Mouse (Mus musculus) frontal cortex, postnatal 10 days (tissue): Measurements from ENCODE around the gene Thg1l.

ENCODE experiments used
- DNase-seq, 2 experiments: peaks; one replicate each; pipeline ENCODE4 v3.0.0; 2022; ENCODE audit warnings: low spot score in 2 of 2, mixed read lengths in 1 of 2

Thg1l gene

GRCm38 (mm10) chr11:45927456-45927855, 27.8 kb downstream of the Thg1l start:
- DNase-seq, result no peak

- DNase-seq, result peak; percentile 47 to 69
Measured at GRCm38 (mm10) chr11:45926640-45927082, 28.6 kb downstream of the Thg1l start.

GRCm38 (mm10) chr11:45925436-45925835, 29.9 kb downstream of the Thg1l start:
- no peak for DNase-seq

- DNase-seq, result no peak
Measured at GRCm38 (mm10) chr11:45921480-45921898, 33.8 kb downstream of the Thg1l start.

GRCm38 (mm10) chr11:45921026-45921425, 34.3 kb downstream of the Thg1l start:
- DNase-seq, result no peak

- no peak for DNase-seq
Measured at GRCm38 (mm10) chr11:45918836-45919235, 36.5 kb downstream of the Thg1l start.

GRCm38 (mm10) chr11:45918018-45918417, 37.3 kb downstream of the Thg1l start:
- no peak for DNase-seq

GRCm38 (mm10) chr11:45916196-45916595, 39.1 kb downstream of the Thg1l start:
- DNase-seq, result no peak

GRCm38 (mm10) chr11:45910701-45911100, 44.6 kb downstream of the Thg1l start:
- no peak for DNase-seq

GRCm38 (mm10) chr11:45908894-45909293, 46.4 kb downstream of the Thg1l start:
- DNase-seq, result no peak

GRCm38 (mm10) chr11:45908070-45908469, 47.2 kb downstream of the Thg1l start:
- no peak for DNase-seq

GRCm38 (mm10) chr11:45907301-45907700, 48.0 kb downstream of the Thg1l start:
- DNase-seq, result no peak

- DNase-seq, result no peak
Measured at GRCm38 (mm10) chr11:45906109-45906786, 49.0 kb downstream of the Thg1l start.

- DNase-seq, result no peak
Measured at GRCm38 (mm10) chr11:45900233-45901015, 54.9 kb downstream of the Thg1l start.

- peak in 1 of 2 experiments; percentile 22 for DNase-seq
Measured at GRCm38 (mm10) chr11:45897392-45897791, 57.9 kb downstream of the Thg1l start.
